Mouse (Mus musculus): ENCODE measurements around the gene 4933403O08Rik.

The 4933403O08Rik gene

GRCm38 (mm10) chrX:112238749-112239148 is at the start of gene 4933403O08Rik:
Gene 4933403O08Rik (plus strand): TSS chrX:112239049.
- DNase-seq (ENCODE audit: low spot score): no peak

GRCm38 (mm10) chrX:112242916-112243315 is 4.1 kb downstream of the 4933403O08Rik start:
- no peak for DNase-seq (ENCODE audit: low spot score)

- no peak for DNase-seq (ENCODE audit: low spot score)
These were observed 16.7 kb downstream of the 4933403O08Rik start for GRCm38 (mm10) chrX:112255513-112255912.

- no peak for DNase-seq (ENCODE audit: low spot score)
These were observed 34.7 kb downstream of the 4933403O08Rik start for GRCm38 (mm10) chrX:112273550-112273949.
